Mouse (Mus musculus) gonadal fat pad, adult 2 months (tissue): ENCODE measurements around the gene Smg8. TPM values are rescaled to one million over a fixed set of nuclear protein-coding genes. Genes with fewer than 3 reads are reported as not detected.
A peak's percentile ranks its signal among the peaks of the same experiment; 100 is the strongest.
"Not testable (repeated sequence)": the region's sequence is repeated elsewhere in the genome, so short reads cannot be mapped to it uniquely, and the experiment has no call there.

Experiments used
- DNase-seq: peaks from one replicate; pipeline ENCODE4 v3.0.0-alpha.2; 2012; ENCODE audit warnings: low read depth
- polyA plus RNA-seq: library from polyadenylated mRNA; depleted of rRNA; stranded (reverse); fragments of >200 nt; gene quantifications from 2 replicates; pipeline ENCODE4 v1.2.3, GENCODE M21; 2012; rRNA removed

Smg8 gene
- polyA plus RNA-seq: 9.0 and 10.1 TPM in 2 replicates

DNA sequence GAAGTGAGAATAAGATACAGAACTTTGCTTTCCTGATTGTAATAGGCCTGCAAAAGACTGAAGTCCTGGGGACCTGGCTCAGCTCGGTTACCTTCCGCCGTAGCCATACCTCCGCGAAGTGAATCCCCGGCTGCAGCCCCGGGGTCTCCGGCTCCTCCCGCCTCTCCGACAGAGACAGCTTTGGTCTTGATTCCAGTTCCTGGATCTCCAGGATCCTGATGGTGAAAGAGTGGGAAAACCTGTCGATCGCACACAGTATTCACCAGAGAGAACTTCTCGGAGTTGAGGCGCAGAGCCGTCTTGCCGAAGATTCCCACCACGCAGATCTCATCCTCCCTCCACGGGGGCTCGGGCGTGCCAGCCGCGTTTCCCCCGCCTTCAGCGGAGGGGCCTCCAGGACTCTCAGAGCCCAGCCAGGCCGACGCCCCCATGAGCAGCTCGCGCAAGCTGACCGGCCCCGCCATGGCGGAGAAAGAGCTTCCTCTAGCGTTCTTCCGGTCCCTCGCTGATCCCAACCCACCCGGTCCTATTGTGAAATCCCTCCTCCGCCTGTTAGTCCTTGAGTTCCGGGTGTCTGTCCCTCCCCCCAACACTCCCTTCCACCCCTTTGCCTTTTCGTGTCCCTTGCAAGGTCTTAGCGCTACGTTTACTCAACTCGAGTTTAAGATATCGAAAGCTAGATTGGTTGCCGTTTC is at the start of gene Smg8:
TSS of gene Smg8 (minus strand) at position 485 of the 695 bp plus-strand sequence.
- DNase-seq: no peak

DNA sequence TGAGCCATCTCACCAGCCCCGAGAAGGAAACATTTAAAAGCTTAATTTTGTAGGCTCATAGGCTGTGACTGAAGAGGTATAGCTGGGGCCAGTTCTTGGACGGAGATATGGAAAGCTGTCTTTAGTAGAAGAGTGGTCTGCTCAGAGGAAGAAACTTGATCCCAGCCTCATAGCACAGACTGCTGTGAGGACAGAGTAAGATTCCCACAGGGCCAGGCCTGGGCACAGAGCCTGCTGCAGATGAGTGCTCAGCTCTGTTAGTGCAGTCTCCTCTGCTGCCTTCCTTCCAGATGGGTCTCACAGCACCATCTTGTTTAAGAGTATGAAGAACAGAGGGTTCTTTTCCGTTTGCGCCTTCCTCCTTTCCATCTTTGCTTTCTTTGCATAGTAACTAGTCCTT is 49.7 kb upstream of the Smg8 start:
- DNase-seq: no peak

DNA sequence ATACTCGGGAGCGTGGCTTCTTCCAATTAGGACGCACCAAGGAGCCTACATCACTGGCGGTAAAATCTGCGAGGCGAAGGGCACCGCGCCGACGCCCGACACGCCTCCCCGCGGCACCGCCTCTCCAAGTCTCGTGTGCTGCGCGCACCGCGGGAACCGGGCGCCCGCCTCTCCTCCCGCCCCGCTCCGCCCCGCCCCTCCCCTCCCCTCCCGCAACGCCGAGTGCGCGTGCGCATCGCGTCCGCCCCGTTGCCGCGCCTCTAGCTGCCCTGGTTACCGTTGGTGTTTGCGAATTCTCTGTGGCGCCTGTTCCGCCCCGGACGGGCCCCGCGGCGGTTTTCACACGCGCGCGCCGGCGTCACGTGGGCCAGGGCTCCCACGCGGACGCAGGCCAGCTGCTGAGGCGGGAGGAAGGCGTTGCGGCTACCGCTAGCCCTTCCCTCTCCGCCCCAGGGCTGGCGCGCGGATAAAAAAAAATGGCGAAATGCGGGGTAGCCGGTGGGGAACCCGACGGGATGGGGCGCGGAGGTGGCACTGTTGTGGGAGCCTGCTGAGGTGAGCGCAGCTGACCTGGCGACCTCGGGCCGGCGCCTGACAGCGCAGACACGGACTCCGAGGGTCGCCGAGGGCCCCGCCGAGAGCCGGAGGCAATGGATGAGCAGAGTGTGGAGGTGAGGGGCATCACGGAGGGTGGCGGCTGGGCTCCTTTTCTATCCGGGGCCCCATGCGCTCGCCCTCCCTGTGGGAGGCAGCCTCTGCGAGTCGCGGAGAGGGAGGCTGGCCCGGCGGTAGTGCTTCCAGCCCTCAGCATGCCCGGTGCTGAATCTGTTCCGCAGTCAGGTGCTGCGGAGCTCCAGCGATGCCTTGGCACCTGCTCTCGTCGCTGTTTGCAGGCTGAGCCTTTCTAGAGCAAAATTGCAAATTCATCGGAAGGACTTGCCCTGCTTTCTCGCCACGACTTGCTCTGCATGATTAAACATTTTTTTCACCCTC is 40.5 kb upstream of the Smg8 start, which contains the start of gene Trim37:
TSS of gene Trim37 (plus strand) at position 254 of the 993 bp plus-strand sequence.
- DNase-seq: peak; percentile 40

DNA sequence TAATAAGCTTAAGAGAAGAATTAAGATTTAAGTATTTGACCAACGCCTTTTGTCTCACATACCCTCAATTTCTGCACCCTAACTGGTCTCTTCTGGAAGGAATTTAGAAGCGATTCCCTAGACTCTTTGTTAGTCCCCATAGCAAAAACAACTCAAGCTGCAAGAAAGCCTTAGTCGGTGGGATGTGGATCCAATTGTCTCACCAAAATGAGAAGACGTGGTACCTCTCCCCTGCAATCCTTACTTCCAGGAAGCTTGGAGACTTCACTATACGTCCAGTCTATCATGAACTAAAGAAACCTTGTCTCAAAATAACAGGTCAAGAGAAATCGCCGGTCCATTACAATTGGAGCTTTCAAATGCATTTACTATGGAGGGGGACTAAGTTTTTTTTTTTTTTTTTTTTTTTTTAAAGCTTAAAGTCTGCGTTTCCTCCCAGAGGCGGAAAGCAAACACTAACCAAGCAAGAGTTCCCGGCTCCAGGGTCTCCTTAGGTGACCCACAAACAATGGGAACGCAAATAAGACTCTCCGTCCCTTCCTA is 39.8 kb upstream of the Smg8 start:
- no peak for DNase-seq

DNA sequence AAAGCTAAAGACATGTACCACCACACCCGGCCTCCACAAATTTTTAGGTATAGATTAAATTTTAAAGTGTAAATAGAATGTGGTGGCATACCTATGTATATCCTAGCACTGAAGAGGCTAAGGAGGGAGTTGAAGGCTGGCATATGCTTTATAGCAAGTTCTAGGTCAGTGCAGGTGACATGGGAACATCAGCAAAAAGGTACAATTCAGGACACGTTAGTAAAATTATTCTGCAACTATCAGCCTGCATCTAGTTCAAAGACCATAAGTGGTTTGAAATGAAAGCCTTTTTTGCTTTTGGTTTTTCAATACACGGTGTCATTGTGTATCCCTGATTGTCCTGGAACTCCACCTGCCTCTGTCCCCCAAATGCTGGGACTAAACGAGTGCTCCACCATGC is 39.0 kb upstream of the Smg8 start:
- DNase-seq: no peak

DNA sequence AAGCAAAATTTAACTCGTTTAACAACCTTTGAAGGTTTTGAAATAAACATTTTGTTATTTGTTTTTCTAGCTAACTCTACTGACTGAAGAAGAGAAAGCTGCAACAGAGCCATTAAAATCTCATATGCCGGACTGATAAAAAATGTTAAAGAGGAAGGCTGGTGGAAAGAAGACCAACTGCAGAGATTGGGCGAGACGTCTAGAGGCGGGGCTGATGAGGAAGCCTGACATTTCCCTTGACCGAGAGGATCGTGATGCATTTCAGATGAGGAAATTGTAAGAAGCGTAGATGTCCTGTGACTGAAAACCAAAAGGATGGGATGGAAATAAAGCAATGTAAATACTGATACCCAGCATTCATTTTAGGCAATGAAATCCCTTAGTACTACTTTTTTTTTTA is 35.3 kb upstream of the Smg8 start:
- no peak for DNase-seq

DNA sequence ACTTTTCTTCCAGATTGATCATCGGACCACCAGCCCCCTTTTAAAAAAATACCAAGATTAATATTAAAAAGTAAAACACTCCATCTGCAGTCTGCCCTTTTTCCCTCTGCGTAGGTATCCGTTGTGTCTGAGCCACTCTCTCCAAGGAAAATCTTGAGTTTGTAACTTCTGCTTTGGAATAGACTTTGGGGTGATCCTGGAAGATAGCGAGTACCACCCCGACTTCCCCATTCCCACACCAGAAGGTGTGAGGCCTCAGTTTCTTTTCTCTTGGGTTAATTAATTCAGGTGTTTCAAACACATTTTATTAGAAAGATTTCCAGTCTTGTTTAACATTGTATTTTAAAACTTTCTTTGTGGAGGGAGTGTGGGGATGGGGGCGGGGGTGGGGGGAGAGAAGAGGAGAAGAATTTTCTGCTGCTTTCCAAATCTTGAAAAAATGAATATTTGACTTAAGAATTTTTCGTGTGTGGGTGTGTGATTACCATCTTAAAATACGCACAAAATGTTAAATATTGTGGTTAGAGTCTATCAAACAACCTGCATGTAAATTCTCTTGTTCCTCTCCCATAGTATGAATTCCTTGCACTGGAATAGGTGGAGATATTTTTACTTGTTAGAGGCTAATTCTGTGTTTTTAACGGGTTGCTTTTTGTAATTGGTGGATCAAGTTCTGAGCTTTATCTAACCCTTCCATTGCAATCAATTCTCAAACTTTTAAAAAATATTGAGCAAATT is 23.8 kb upstream of the Smg8 start:
- DNase-seq: no peak

DNA sequence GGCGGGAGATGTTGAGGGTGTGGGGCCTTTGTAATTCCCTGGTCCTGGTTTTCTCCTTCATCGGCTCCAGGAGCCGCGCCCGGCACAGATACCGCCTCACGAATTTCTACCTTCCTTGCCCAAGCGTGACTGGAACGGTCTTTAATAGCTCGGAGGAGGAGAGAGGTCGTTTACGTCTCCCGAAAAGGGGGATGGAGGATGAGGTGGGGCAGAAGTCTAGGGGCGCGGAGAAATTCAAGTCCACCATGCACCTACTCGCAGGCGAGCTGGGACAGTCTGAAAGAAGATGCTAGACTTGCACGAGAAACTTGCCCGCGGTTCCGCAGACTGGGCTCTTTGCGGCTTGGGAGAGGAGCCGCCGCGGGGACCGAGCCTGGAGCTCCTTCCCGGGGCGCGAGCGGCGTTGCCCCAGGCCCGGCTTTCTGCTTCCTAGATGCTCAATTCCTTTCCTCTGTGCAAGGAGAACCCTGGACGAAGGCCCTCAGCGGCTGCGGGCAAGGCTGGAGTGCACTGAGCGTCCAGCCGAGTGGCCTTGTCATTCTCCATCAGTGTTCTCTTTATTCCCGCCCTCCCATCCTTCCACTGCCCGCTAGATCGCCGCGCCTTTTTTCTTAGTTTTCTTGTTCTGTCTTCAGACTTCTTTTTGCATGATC is 23.1 kb upstream of the Smg8 start:
- DNase-seq: no peak

DNA sequence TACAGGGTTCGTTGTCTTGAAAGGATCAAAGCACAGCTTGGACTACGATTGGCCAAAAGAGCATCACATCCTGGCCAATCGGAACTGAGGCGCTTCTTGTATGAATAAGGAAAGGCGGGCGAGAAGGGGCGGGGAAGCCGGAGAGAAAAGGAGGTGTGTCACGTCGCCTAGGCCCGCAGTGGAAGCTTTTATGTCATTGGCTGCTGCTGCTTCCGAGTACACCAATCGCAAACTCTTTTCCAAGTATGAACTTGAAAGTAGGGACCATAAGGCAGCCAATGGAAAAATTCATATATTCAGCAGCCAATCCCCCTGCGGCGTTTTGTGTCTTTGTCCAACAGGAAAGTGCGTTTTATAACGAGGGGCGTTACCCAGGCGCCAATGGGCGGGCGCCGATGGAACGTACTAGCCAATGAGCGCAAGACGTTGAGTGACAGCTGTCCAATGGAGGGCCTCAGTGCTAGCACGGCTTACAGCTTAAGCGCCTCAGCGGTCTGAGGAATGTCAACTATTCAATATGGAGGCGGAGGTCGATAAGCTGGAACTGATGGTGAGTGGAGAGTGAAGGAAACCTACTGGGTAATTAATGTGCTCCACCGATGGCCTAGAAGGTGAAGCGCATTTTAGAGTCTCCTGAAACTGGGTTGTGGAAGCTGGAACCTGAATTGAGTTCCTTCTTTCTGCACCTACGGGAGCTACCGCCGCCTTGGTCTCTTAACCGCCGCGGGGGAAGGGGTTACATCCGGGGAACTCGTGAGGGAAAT is 22.4 kb upstream of the Smg8 start, which contains the start of gene Ska2:
TSS of gene Ska2 (plus strand) at position 480 of the 764 bp plus-strand sequence.
- peak; percentile 97 for DNase-seq

DNA sequence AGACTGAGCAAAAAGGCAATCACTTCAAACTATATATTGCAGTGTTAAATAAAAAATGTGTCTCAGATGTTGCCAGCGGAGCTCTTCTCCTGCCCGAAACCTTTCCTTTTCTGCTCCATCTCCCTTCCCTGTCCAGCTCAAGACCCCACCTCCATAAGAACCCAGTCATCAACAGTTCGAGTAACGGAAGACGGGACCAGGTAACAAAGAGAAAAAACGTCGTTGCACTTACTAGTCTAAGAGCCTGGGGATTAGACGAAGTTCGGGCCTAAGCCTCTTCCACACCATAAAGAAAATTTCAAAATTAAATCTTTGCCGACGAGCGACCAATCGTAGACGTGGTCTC is 21.8 kb upstream of the Smg8 start, which contains the start of gene Prr11:
TSS of gene Prr11 (minus strand) at position 300 of the 346 bp plus-strand sequence.
- DNase-seq: no peak

DNA sequence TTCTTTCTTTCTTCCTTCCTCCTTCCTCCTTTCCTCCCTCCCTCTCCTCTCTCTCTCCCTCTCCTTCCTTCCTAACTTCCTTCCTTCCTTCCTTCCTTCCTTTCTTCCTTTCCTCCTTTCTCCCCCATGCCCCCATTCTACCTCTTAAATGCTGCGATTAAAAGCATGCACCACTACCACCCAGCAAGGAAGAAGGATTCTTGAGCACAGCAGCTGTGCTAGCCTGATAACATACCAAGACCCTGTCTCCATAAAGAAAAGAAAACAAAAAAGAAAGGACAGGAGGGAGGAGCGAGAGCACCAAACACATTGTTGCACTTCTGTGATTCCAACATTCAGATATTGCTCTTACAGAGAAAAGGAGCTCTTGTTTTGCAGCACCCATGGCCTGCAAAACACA is 568 bp upstream of the Smg8 start:
- no peak for DNase-seq

DNA sequence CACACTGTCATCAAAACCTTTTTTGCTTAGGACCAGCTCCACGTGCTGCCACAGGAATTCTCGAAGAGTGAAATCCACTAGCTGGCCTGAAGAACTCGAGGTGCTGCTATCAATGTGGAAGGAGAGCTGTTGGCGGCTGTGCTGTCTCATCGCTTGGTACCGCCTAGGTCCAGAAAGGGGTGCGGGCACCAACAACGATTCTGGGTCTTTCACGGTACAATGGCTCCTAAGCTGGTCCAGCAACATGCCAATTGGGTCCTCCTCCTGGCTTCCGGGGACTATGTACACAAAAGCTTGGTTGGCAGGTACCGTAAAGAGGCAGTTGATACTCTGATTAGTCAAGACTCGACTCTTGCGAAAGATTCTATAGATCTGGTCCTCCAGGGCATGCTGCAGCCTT is 1.1 kb downstream of the Smg8 start:
- no peak for DNase-seq

DNA sequence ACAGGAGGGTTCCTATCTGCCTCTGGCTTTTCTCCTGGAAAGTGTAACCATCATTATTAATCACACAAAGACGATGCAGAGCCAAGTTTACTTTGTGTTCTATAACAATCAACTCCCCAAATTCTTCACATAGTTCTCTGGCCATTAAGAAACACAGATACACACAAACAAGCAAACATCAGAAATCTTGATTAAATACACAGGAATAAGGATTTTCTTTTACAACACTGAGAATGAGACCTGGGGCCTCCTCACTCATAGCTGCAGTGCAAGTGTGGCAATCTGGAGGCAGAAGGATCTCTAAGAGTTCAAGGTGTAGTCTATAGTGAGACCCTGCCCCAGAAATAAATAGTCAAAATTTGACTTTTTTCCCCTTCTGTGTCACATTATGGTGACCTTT is 2.9 kb downstream of the Smg8 start:
- DNase-seq: no peak

DNA sequence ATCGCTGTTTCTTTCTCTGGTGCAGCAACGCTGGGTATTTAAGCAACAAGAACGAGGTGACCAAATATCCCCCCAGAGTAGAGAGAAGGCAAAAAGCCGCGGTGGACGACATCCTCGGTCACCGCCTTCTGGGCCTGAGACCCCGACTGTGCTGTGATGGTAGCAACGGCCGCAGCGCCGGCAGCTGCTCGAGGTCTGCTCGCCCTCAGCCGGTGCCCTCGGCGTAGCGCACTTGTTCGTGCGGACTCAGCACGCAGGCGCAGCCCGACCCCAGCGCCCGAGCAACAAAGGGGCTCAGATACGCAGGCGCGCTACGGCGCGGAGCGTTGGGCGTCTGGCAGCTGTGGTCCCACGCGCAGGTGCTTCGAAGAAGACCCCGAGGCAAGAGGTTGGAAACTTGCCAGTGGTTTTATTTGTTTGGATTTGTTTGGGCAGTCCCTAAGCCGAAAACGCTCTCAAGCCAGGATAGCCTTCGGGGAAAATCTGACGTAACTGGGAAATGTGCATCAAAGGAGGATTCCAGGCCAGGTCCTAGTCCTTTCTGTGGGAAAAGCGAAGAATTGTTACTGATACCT is 12.6 kb downstream of the Smg8 start, which contains the start of gene Gdpd1:
TSS of gene Gdpd1 (minus strand) at position 197 of the 575 bp plus-strand sequence.
- DNase-seq: peak; percentile 77

DNA sequence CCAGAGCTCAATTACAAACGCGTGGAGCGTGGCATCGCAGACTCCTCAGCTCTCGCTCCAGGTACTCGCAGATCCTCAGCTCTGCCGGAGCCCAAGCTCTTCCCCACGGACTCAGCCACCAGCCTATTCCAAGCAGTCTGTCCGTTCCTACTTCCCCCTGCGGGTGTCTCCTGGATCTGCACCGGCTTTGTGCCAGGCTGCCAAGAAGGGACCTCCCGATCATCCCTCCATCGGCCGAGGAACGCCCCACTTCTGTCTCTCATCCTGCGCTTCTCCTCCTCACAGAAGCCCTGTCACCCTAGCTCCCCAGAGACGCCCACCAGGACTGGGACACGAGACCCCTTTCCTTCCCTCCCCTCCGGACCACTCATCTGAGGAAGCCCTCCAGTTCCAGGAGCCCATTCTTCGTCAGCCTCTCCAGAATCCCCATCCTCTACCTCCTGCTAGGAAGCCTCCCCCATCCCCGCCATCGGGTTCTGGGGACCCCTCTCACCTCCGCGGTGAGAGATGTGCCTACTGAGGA is 13.2 kb downstream of the Smg8 start:
- no peak for DNase-seq

DNA sequence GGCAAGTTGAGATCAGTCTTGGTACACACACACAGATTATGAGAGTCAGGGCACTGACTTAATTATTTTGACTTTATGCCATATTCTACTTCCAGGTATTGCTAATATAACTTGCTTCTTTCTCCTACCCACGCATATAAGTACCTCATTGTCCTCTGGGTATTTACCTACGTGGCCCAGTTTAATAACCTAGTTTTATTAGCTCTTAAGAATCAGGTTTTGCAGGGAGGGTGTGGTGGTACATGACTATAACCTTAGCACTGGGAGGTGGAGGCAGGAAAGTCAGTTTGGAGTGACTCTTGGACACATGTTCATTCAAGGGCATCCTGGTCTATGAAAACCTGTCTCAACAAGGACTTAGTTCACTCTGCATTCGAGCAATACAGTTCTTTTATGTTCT is 24.5 kb downstream of the Smg8 start:
- DNase-seq: no peak

DNA sequence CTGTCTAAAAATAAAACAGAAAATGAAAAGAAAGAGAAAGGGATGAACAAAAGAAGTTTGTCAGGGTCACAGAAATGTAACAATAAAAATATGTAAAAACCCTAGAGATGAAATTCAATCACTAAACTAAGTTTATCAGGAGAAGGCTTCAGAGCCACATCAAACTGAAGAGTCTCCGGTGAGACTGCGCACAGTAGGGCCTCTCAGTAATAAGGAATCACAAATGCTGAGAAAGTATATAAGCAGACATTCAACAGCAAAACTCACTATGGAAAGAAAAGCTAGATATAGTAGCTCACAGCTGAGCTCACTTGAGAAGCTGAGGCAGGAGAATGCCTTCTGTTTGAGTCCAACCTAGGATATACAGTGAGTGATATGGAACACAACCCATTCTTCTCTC is 26.2 kb downstream of the Smg8 start:
- DNase-seq: no peak

DNA sequence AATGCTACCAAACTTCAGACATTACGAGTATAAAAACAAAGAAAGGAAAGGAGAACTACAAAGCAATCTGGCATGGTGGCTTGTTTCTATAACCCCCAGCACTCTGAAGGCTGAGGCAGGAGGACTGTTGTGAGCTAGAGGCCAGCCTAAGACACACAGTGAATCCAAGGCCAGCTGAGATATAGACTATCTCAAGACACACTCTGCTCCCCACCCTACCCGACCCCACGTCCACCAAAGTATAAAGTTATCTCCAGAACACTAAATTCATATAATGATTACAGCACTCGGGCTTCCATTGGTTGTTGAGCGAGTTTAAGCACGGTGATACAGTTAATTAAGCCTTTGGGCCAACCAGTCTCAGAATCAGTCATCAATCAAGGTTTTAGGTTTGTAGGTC is 30.3 kb downstream of the Smg8 start:
- DNase-seq: no peak

DNA sequence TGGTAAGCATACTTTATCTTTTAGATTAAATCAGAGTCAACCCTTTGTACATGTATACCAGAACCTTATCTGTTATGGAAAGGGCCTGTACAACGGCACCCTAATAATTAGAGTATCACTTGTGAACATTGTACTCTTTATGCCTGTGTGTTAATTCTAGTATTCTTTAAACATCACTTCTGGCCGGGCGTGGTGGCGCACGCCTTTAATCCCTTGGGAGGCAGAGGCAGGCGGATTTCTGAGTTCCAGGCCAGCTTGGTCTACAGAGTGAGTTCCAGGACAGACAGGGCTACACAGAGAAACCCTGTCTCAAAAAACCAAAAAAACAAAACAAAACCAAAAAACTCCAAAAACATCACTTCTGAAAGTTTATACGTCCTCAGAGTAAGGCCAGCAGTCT is 37.7 kb downstream of the Smg8 start:
- not testable (repeated sequence) for DNase-seq

DNA sequence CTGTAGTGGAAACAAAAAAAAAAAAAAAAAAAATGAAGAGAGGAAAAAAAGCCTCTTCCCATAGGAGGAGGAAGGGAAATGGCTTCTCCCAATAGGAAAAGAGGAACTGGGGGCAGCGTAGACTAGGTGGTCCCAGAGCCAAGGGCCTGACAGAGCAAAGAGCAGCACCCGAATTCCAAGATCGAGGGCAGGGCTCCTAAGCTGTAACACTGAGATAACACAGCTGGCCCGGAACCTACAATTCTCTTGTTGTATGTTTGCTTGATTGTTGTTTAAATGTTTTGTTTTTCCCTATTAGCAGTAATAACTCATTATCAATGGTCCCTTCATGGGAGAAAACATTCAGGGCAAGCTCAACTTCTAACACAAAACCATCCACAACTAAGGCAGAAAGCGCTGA is 39.6 kb downstream of the Smg8 start:
- DNase-seq: no peak
